Mouse (Mus musculus) olfactory bulb, adult 2 months (tissue): ENCODE results near the gene Serpinb1a.

Experiments
- CTCF ChIP-seq: fragments of 200-500 bp; IDR thresholded peaks from 2 replicates; pipeline ENCODE4 v1.5.1; 2012; ENCODE audit warnings: low read depth, mild to moderate bottlenecking, low read length, moderate library complexity; ENCODE audit not compliant: insufficient read depth
- POLR2A ChIP-seq: fragments of 200-500 bp; IDR thresholded peaks from 2 replicates; pipeline ENCODE4 v1.6.1; 2012; ENCODE audit warnings: mild to moderate bottlenecking, low read depth, low read length, moderate library complexity; ENCODE audit not compliant: insufficient read depth

DNA sequence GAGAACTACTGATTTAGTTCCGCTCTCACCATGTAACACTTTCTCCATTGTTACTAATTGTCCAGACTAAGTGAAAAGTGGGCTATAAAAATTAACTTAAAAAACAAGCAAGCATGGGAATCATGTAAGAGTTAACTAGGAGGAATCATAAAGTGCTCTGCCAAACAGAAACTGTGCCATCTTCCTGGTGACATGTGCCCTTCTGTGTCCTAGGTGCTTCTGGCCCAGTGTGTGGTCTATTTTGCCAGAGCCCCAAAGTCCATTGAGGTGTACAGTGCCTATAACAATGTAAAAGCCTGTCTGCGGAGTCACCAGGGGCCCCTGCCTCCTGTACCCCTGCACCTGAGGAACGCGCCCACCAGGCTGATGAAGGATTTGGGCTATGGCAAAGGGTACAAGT, 29.3 kb downstream of the Serpinb1a start:
- TF ChIP-seq POLR2A (no peak), CTCF (no peak)
